Mouse (Mus musculus) liver, postnatal 0 days (tissue): ENCODE measurements around the gene Cacng6. TPM values are rescaled to one million over a fixed set of nuclear protein-coding genes. Genes with fewer than 3 reads are reported as not detected.

Experiments used
- ATAC-seq: fragments of 200-750 bp; cut with Nextera tagmentation; 2 replicates; pipeline ENCODE4 v1.8.0; 2017; ENCODE audit warnings: mild to moderate bottlenecking, moderate library complexity
- DNase-seq: peaks from one replicate; pipeline ENCODE4 v3.0.0-alpha.2; 2016
- H3K27ac ChIP-seq: fragments of 300-500 bp; sonication (generic); 2 replicates; pipeline ENCODE4 v1.5.1; 2014; ENCODE audit warnings: antibody characterized with exemption, moderate library complexity, mild to moderate bottlenecking, low read depth
- H3K27me3 ChIP-seq: fragments of 300-500 bp; sonication (generic); 2 replicates; pipeline ENCODE4 v1.6.1; 2014; ENCODE audit warnings: low read length, control low read depth, mixed read lengths; ENCODE audit not compliant: insufficient read depth
- H3K36me3 ChIP-seq: fragments of 300-500 bp; sonication (generic); replicated peaks from 2 replicates; pipeline ENCODE4 v1.6.1; 2014; ENCODE audit warnings: mild to moderate bottlenecking, control low read depth, low read length, moderate library complexity, mixed read lengths; ENCODE audit not compliant: insufficient read depth
- H3K4me1 ChIP-seq: fragments of 300-500 bp; sonication (generic); 2 replicates; pipeline ENCODE4 v1.6.1; 2014; ENCODE audit warnings: antibody characterized with exemption, mild to moderate bottlenecking, control low read depth; ENCODE audit not compliant: insufficient read depth
- H3K4me2 ChIP-seq: fragments of 300-500 bp; sonication (generic); 2 replicates; pipeline ENCODE4 v1.6.1; 2014; ENCODE audit warnings: low read depth, mild to moderate bottlenecking, low read length, moderate library complexity, mixed read lengths
- H3K4me3 ChIP-seq: fragments of 300-500 bp; sonication (generic); 2 replicates; pipeline ENCODE4 v1.5.1; 2014; ENCODE audit warnings: low read depth, low read length
- H3K9ac ChIP-seq: fragments of 300-500 bp; sonication (generic); replicated peaks from 2 replicates; pipeline ENCODE4 v1.6.1; 2014; ENCODE audit warnings: mild to moderate bottlenecking, moderate library complexity
- H3K9me3 ChIP-seq: fragments of 300-500 bp; sonication (generic); 2 replicates; pipeline ENCODE4 v1.6.1; 2016; ENCODE audit warnings: mild to moderate bottlenecking, control low read depth, low read length, mixed read lengths
- CTCF ChIP-seq: sonication (generic); IDR thresholded peaks from 2 replicates; pipeline ENCODE4 v1.5.1; 2016; ENCODE audit warnings: antibody characterized with exemption, low read depth
- EP300 ChIP-seq: IDR thresholded peaks from 2 replicates; pipeline ENCODE4 v1.6.1; 2016; ENCODE audit warnings: antibody characterized with exemption, low read depth, mild to moderate bottlenecking
- WGBS: fragments of 180-500 bp; shearing (Covaris S2); extraction: QIAGEN DNeasy Blood & Tissue Kit; methylation state at CpG from one replicate; pipeline ENCODE4 v1.1.7; 2014; ENCODE audit not compliant: insufficient replicate concordance; 5-methylcytosine and 5-hydroxymethylcytosine counted together
- polyA plus RNA-seq: library from polyadenylated mRNA; unstranded; fragments of >200 nt; fragmentation: Nextera tagmentation; extraction: Ambion mirVana; gene quantifications from 2 replicates; pipeline ENCODE4 v1.2.1, GENCODE M21; 2015

The Cacng6 gene
- polyA plus RNA-seq, 1 experiment from 2014 or later: not detected

DNA sequence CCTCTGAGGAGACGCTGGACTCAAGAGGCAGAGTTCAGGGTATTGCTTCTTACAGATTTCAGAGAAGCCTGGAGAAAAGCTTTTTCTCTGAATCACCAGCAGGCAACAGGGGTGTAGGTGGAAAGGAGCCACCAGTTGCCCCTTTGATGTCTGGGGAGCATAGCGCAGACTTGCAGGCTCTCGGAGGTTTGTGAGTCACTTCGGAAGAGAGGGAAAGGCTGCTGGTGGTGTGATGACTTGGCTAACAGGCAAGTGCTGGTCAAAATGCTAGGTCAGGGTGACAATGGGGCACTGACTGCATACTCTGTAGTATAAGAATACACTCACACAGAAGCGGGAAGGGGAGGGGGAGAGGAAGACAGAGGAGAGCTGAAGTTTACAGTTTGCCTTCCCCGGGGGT lies 27.2 kb downstream of the Cacng6 start:
- no peak overlapping the region for H3K27ac ChIP-seq
- TF ChIP-seq EP300: no peak
- TF ChIP-seq CTCF: no peak
- no peak overlapping the region for H3K4me3 ChIP-seq
- H3K4me1 ChIP-seq: peaks cover 4% of the 10 kb centered on the region; the same call in 1 of the 2 replicates
- no peaks in the 10 kb centered on the region for H3K9me3 ChIP-seq
- H3K4me2 ChIP-seq: no peak overlapping the region
- H3K9ac ChIP-seq: no peak overlapping the region
- no peak for ATAC-seq
- 47% methylated on average over 6 of the region's 6 CpGs for WGBS
- H3K27me3 ChIP-seq: 0 out of 2 replicates have a peak, but pooled peaks cover 2% of the 10 kb centered on the region
- no peak for DNase-seq
- no peaks in the 10 kb centered on the region for H3K36me3 ChIP-seq

DNA sequence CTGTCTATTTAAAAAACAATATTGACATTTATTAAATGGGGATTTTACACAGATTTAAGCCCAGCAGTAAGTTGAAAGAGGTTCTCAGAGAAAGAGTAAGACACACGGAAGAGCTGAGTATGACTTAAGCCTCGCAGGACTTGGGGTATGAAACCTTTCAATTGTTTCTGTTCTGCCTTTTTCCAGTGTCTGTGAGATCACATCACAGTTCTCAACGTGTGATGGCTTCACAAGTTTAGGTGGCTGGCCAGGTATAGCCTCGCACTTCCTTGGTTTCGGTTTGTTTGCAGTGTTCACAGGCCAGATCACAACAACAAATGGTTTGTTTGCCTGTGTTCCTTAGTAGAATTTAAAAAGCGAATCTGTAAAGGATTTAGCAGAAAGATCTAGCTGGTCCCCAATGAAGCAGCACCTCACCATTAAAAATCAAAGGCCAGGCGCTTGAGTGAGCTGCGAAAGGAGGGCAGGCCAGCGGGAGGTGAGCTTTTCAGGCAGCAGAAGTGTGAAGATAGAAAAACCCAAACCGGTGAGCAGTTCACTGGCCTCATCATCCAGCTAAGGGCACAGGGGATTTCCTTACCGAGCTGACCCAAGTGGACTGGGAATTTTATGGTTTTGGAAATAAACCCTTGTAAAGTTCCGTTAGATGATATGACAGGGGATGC lies 29.0 kb downstream of the Cacng6 start:
- ATAC-seq (no peak), DNase-seq (no peak)
- Histone ChIP-seq H3K4me1 (peaks cover 4% of the 10 kb centered on the region; the same call in 1 of the 2 replicates), H3K4me2 (no peak overlapping the region), H3K9ac (no peak overlapping the region), H3K4me3 (no peak overlapping the region), H3K27me3 (0 out of 2 replicates have a peak, but pooled peaks cover 2% of the 10 kb centered on the region), H3K36me3 (no peaks in the 10 kb centered on the region), H3K27ac (no peak overlapping the region), H3K9me3 (no peaks in the 10 kb centered on the region)
- 53% methylated on average over 12 of the region's 12 CpGs for WGBS
- no peak for TF ChIP-seq EP300

GRCm38 (mm10) chr7:3453486-3454183 lies 29.6 kb downstream of the Cacng6 start:
- WGBS: 45% methylated on average over 11 of the region's 11 CpGs

GRCm38 (mm10) chr7:3457111-3457840 lies 33.3 kb downstream of the Cacng6 start:
- H3K36me3 ChIP-seq: no peaks in the 10 kb centered on the region
- H3K4me3 ChIP-seq: no peak overlapping the region
- 86% methylated on average over 10 of the region's 10 CpGs for WGBS
- H3K27ac ChIP-seq: no peak overlapping the region
- H3K9ac ChIP-seq: no peak overlapping the region
- H3K4me2 ChIP-seq: no peak overlapping the region
- TF ChIP-seq CTCF (no peak), EP300 (no peak)
- no peaks in the 10 kb centered on the region for H3K27me3 ChIP-seq
- ATAC-seq (no peak), DNase-seq (no peak)
- H3K4me1 ChIP-seq: no peaks in the 10 kb centered on the region; the same call in 1 of the 2 replicates
- no peaks in the 10 kb centered on the region for H3K9me3 ChIP-seq

More at GRCm38 (mm10) chr7:3453486-3454183, 29.6 kb downstream of the Cacng6 start:
- Histone ChIP-seq H3K27me3 (0 out of 2 replicates have a peak, but pooled peaks cover 2% of the 10 kb centered on the region), H3K36me3 (no peaks in the 10 kb centered on the region), H3K4me2 (no peak overlapping the region), H3K9ac (no peak overlapping the region), H3K9me3 (no peaks in the 10 kb centered on the region), H3K27ac (no peak overlapping the region), H3K4me3 (no peak overlapping the region), H3K4me1 (peaks cover 4% of the 10 kb centered on the region; the same call in 1 of the 2 replicates)
- TF ChIP-seq EP300 (no peak), CTCF (0 out of 2 replicates have a peak, but pooled peaks have one; percentile 6)
- ATAC-seq (no peak), DNase-seq (no peak)

- ATAC-seq: no peak
- Histone ChIP-seq H3K4me3 (no peak overlapping the region), H3K9me3 (no peaks in the 10 kb centered on the region), H3K27ac (no peak overlapping the region), H3K4me1 (no peaks in the 10 kb centered on the region), H3K36me3 (no peaks in the 10 kb centered on the region), H3K27me3 (no peaks in the 10 kb centered on the region), H3K4me2 (no peak overlapping the region), H3K9ac (no peak overlapping the region)
- WGBS: 71% methylated on average over 9 of the region's 9 CpGs
- no peak for DNase-seq
- TF ChIP-seq CTCF (no peak), EP300 (no peak)
These were observed 33.8 kb downstream of the Cacng6 start for GRCm38 (mm10) chr7:3457841-3458217.

GRCm38 (mm10) chr7:3460261-3460660 lies 36.3 kb downstream of the Cacng6 start:
- Histone ChIP-seq H3K4me1 (no peaks in the 10 kb centered on the region), H3K4me2 (no peak overlapping the region), H3K27me3 (no peaks in the 10 kb centered on the region), H3K36me3 (no peaks in the 10 kb centered on the region), H3K9ac (no peak overlapping the region), H3K9me3 (no peaks in the 10 kb centered on the region), H3K27ac (no peak overlapping the region), H3K4me3 (no peak overlapping the region)
- TF ChIP-seq CTCF: no peak
- no peak for TF ChIP-seq EP300
- WGBS: 76% methylated on average over 8 of the region's 8 CpGs
- no peak for ATAC-seq
- no peak for DNase-seq
